Mouse (Mus musculus): Measurements from ENCODE around the gene Them7. TPM values are rescaled to one million over a fixed set of nuclear protein-coding genes. Genes with fewer than 3 reads are reported as not detected.

The Them7 gene
- polyA plus RNA-seq, 1 experiment, result 0.51 TPM

DNA sequence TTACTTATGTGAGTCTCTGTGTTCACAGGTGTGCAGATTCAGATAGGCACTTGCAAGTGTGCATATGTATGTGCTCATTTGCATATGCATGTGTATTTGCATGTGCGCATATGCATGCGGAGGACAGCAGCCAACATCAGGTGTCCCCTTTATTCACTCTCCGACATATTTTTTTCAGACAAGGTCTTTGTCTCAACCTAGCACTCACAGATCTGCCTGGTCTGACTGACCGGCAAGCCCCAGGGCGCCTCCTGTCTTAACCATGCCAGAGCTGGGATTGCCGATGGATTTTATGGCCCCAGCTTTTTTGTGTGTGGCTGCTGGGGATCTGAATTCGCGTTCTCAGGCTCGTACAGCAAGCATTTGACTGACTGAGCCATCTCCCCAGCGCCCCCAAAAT, 146.1 kb downstream of the Them7 start:
- no peak for DNase-seq (ENCODE audit: low read depth, low spot score)
- WGBS, result 18% methylated on average over 10 of the region's 10 CpGs

DNA sequence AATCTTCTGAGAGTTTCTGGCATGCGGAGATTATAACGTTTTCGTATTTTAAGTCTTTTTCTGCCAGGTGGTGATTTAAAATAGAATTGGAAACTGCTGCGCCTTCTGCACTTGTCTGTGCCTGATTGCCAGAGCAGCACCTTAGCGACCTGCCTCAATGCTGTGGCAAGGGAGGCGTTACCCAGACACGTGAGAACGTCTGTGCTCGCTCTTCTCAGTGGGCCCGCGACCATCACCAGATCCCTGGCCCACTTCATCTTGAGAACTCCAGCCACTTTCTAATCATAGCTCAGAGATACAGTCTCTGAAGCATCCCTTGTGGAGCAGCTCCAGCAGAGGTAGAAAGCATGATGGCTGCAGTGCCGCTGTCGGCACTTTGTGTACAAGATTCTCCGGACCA, 146.6 kb downstream of the Them7 start:
- no peak for DNase-seq (ENCODE audit: low read depth, low spot score)
- 37% methylated on average over 14 of the region's 14 CpGs for WGBS

DNA sequence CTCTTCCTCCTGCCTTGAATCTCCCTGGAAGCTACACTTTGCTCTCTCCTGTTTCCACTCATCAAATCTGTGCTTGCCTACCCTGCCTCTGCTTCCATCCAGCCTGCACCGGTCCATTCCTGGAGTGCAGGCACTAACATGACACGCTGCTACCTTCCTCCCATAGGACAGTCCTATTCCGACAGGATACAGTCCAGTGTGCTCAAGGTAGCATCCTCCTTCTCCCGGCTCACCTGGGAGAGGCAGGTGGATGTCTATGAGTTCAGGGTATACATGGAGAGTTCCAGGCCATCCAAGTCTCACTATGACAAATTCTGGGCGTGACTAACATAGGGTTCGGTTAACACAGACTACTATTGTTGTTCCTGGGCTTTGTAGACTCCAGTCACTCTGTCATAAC, 148.0 kb downstream of the Them7 start:
- WGBS, result 90% methylated on average over 6 of the region's 6 CpGs
- no peak for DNase-seq (ENCODE audit: low read depth, low spot score)

DNA sequence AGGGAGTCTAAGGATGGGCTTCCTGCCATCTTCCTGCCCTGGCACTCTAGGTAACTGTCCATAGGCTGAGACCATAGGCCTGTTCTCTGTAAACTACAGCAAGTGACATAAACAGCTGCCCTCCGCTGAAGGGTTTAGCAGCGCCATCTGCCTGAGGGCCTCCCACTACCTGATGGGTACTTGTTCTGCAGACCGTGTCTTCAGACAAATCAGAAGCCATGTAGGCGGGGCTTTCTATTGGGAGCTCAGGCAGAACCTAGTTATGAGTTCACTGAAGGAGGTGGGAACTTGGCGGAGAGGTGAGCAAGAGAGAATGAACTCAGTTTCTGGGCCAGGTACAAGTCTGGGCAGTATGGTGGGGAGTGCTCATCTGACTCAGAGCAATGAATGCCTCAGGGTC, 148.6 kb downstream of the Them7 start:
- WGBS, result 76% methylated on average over 5 of the region's 5 CpGs

DNA sequence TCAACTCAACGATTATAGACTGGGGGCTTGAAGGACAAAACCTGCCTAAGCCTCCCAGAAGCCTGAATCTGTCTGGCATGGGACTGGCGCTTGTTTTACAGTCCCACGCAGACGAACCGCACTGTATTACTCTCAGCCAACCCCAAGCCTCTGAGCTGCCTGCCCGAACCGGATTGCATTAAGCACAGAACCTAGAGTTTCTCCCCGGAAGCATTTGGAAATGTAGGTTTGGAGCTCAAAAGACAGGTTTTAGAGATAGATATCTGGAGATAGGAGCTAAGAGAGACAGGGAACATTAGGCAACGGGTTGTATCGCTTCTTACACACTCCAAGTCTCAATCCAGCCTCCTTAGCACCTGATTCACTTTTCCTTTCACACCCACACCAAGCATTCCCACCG, 149.5 kb downstream of the Them7 start:
- DNase-seq (ENCODE audit: low read depth, low spot score), result no peak
- 85% methylated on average over 11 of the region's 11 CpGs for WGBS

More for the DNA sequence above, 148.6 kb downstream of the Them7 start:
- no peak for DNase-seq (ENCODE audit: low read depth, low spot score)

DNA sequence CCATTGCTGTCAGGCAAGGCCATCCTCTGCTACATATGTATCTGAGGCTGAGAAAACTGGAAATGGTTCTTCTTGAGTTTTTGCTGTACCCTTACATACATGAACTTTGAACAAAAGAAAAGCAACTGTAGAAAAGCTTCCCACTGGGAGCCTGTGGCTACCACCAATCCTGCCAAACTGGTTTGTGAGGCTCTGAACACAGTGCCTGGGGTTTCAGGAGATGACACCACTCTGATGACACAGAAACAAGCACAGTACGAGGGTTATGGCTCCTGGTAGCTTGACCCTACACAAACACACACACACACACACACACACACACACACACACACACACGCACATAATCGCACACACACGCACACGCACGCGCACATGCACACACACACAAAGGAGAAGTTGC, 151.1 kb downstream of the Them7 start:
- no peak for DNase-seq (ENCODE audit: low read depth, low spot score)
- 67% methylated on average over 7 of the region's 7 CpGs for WGBS

DNA sequence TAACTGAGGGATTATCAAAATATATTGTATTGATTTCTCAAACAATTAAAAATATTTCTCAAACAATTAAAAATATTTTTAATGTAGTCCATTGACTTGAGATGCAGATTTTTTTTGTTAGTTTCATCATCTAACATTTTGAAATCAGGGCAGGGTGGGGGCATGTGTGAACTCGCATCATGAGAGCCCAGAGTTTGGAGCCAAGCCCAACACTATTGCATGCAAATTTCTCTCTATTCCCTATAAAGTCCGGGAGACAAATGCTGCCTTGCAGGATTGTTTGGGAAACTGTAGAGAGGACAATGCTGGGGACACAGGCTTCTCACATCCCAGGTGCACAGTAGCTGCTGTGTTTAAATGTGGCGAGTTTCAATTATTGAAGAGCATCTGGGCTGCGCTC, 151.6 kb downstream of the Them7 start:
- no peak for DNase-seq (ENCODE audit: low read depth, low spot score)
- 59% methylated on average over 4 of the region's 4 CpGs for WGBS

DNA sequence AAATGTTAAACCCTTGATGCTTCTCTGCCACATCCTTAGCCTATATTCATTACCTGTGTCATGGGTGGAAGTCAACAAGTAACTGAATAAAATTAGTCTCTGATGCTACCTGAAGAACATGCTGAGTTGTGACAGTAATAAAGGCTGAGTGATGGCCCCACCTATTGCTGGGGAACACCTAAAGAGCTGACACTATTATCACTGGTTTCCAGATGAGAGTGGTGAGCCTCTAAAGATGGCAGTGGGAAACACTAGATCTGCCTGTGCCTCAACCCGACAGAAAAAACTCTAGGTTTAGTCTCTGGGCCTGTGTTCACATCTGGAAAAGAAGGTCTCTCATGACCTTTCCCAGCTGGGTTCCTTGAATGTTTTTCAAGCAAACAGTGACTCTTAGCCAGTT, 155.6 kb downstream of the Them7 start:
- WGBS, result 73% methylated on average over 1 of the region's 1 CpGs
- DNase-seq (ENCODE audit: low read depth, low spot score), result no peak

DNA sequence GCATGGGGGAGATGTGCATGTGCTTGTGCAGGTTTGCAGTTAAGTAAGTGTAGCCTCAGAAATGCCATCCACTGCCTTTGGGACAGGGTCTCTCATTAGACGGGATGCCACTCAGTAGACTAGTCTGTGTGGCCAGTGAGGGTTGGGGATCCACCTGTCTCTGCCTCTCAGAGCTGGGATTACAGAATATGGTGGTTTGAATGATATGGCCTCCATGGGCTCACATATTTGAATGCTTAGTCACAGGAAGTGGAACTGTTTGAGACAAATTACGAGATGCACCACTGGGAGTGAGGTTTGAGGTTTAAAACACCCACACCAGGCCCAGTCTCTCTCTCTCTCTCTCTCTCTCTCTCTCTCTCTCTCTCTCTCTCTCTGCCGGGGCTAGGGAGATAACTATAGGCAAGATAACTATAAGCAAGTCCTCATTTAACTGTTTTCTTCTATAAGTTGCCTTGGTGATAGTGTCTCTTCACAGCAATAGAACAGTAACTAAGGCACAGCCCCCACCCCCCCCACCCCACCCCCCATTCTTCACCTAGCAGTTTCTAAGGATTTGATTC, 156.7 kb downstream of the Them7 start:
- no peak for DNase-seq (ENCODE audit: low read depth, low spot score)
- 81% methylated on average over 3 of the region's 3 CpGs for WGBS

DNA sequence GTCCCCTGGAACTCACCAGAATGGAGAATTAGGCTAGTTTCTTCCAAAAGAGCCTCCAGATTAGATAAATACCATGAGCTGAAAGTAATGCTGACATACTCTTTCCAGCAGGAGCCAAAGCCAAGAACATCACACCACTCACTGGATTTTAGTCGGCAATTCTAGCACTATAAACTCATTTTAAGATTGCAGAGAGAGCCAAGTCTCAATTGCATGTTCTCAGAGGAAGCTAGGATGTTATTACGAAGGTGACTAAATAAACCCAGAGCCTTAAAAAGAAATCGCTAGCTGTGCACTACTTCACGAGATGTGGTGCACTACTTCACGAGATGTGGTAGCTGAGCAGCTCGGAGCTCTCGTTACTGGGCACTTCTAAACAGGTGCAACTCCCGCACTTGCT, 158.9 kb downstream of the Them7 start:
- no peak for DNase-seq (ENCODE audit: low read depth, low spot score)
- WGBS, result 72% methylated on average over 8 of the region's 8 CpGs

DNA sequence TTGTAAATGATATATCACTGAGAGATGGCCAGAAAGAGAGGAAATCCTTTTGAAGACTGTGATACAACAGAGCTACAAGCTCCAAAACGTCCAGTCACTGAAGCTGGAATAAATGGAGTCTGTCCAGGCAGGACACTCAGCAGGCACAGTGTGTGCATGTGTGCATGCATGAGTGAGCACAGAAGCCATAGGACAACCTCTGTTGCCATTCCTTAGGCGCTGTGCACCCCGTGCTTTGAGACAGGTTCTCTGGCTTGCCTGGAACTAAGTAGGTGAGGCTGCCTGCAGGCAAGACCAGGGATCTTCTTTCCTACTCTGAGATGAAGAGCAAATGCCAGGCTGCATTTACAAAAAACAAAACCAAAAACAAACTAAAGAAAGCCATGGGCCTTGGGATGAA, 160.9 kb downstream of the Them7 start:
- WGBS, result 77% methylated on average over 3 of the region's 3 CpGs
- no peak for DNase-seq (ENCODE audit: low read depth, low spot score)

DNA sequence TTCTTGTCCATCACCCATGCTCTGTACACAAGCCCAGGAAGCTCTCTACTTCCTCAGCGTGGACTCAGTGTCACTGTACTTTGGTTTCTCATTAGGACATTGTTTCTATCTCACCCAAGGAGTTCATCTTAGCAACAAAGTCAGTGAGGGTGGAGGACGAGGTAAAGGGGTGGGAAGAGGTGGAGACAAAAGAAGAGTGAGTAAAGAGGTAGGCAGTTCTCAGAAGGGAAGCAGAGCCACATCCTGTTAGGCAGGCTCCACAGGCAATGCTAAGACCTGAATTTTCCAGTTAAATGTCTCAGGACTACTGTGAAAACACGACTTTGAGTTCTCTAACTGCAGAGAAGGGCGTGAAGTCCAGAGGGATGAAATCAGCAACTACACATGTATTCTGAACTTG, 162.3 kb downstream of the Them7 start:
- WGBS, result 75% methylated on average over 4 of the region's 4 CpGs
- no peak for DNase-seq (ENCODE audit: low read depth, low spot score)

DNA sequence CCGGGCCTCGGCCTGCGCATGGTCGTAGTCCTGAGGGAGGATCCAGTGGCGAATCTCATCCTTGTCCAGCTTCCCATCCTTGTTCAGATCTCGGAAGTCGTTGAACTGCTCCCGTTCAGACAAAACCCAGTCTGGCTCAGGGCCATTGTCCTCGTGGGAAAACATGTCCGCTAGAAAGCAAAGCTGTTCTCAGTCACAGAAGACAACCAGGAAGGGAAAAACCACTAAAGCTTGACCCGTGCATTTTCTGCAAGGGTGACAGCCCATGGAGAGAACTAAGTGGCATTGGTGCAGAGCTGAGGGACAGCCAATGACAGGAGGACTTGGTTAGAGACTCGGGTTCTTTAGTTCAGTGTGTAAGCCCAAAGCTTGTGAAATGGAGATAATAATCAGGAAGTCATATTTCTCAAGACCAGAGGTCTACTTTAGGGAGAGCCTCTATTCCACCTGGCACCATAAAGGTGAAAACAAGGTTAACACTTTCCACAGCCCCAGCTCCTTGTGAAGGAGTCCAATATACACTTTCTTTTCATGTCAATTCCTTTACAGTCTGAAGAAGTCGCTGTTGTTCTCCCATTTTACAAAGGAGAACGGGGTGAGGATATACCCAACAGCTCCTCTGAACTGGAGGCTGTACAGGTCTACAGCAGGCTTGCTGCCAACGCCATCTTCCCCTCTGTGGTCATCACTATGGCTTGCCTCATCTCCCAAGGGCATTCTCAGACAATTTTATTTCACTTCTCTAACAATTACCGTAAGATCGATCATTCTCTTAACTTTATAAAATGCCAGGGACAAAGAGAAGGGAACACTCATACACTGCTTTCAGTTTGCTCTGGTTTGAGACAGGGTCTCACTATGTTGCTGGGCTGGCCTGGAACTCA, 165.1 kb downstream of the Them7 start:
- no peak for DNase-seq (ENCODE audit: low read depth, low spot score)
- WGBS, result 84% methylated on average over 17 of the region's 17 CpGs

DNA sequence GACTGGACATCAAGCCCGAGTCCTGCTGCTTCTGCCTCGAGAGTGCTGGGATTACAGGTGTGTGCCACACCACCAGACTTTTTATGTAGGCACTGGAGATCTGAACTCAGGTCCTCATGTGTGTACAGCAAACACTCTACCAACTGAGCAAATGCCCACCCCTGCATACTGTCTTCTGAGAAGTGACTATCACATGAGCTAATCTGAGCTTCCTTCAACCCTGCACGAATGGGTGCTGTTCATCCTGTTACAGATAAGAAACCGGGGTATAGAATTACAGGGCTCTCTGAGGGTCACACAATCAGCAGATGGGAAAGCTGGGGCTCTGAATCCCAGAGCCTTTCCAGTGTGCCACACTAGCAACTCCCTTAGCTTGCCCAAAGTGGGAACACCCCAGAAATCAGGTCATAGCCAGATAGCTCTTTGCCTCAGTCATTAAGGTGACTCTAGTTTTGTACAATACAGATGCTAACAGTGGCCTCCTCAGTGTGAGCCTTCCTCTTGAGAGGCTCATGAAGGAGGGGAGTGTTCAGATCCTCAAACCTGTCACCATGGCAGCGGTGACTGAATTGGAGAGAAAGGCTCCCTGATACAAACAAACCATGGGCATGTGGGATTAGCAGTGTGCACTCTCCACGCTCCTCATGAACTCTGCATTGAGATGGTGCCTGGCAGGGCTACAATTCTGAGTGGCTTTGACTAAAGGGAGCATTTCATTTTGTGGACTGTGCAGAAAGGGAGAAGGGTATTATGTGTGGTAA, 166.7 kb downstream of the Them7 start:
- WGBS, result 89% methylated on average over 6 of the region's 6 CpGs
- DNase-seq (ENCODE audit: low read depth, low spot score), result no peak

DNA sequence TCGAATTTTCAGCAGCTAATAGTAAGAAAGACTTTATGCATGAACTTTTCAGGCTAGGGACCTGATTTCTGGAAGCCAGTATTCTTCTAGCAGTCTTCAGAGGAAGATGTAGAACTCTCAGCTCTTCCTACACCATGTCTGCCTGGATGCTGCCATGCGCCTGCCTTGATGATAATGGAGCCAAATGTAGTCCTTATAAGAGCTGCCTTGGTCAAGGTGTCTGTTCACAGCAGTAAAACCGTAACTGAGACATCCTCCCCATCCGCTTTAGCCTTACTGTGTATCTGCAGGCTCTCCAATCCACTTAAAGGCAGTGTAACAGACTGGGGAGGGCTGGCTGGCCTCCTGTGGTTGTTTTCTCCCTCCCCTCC, 167.3 kb downstream of the Them7 start:
- 91% methylated on average over 4 of the region's 4 CpGs for WGBS
- no peak for DNase-seq (ENCODE audit: low read depth, low spot score)

DNA sequence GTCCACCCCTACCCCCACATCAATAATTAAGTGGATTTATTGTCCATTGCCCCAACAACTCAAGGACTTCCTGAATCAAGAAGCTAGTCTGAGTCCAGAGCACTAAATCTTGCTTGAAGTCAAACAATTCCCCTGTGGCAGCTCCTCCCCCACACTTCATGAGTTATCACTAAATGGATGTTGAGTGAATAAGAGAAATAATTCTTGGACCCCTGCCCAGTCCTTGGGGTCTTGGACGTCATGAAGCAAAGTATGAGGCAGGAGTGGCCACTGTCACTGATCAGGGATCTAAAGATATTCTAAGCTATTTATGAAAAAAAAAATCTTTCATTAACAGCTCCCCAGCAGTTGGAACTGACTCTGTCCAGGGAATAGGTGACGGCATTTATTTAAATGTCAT, 168.4 kb downstream of the Them7 start:
- WGBS, result 67% methylated on average over 2 of the region's 2 CpGs

DNA sequence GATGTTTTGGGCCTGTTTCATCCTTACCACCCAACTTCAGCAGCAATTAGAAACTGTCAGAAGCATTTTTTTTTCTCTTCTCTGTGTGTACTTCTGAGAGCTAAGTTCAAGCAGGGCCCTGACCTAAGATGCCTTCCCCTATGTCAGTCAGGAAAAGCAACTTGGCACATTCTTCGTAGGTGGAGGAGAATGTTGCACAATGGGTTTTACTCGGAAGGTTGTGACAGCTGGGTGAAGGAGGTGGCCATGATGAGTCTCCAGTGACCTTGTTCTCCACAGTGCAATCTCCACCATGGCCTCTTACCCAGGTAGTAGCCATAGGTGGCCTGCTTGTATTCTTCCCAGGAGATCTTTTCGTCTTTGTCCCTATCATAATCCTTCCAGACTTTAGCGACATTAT, 170.3 kb downstream of the Them7 start:
- no peak for DNase-seq (ENCODE audit: low read depth, low spot score)
- WGBS, result 78% methylated on average over 4 of the region's 4 CpGs

More for the DNA sequence above, 168.4 kb downstream of the Them7 start:
- no peak for DNase-seq (ENCODE audit: low read depth, low spot score)

DNA sequence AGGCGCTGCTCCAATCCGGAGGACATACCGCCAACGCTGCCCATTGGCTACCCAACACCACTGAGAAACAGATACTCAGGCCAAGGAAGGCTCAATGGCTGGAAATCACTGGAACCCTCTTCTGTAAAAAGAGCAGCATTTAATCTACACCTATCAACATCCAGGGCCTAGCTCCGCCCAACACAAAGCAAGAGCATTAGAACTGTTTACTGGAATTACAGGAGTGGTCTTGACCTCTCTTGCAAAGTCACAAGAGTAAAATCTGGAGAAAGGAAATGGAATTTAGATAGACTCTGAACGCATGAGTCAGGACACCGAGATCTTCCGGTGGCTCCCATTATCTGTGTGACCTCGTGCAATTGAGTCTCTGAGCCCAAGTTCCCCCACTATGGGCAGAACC, 171.9 kb downstream of the Them7 start:
- no peak for DNase-seq (ENCODE audit: low read depth, low spot score)
- WGBS, result 84% methylated on average over 9 of the region's 9 CpGs

DNA sequence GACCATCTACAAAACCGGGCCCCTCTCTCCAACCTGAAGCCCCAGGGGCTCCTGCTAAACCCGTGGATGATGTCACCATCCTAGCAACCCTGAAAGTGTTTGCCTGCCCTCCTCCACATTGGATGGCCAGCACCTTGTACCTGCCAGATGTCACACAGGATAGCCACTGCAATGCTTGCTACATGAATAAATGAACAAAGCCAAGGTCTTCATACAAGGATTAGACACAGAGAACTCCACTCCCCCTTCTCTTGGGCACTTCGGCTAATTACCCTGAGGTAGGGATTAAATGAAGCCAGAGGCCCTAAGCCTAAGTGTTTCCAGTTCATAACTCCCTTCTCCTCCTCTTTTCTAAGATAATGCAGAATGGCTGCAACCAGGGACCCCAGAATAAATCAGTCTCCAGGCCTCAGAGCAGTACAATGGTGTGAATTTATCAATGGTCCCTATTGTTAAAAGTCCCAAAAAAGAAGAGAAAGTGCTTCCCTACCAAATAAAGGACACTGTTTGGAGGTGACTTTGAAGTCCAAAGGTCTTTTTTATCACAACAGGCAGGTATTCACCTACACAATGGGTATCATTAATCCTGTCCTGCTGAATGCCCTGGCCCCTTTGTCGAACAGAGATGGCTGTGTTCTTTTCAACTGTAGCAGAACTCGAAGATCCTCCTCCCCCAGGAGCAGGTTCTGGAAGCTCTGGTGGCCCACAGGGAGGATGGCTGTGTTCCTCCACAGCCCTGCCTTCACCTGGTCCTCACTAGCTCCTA, 173.5 kb downstream of the Them7 start:
- 45% methylated on average over 5 of the region's 5 CpGs for WGBS
- DNase-seq (ENCODE audit: low read depth, low spot score), result no peak

DNA sequence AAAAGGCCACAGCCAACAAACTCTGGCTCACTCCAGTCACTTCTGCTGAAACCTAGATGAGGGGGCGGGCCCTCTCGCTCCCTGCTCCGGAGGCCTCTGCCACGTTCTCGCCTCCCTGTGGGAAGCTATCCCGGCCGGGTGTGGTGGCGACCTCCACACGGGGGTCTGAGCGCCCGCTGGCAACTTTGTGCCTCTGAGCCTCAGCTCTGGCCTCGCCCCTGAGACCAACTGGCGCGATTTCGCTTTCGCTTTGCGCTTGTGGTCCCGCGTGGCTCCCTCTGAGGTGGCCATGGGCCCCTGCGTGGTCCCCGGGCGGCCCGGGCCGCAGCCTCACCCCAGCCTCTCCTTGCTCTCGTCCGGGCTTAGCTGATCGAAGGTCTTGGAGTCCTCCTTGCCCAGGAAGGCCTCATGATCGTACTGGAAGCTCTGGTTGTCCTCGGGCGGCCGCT, 174.5 kb downstream of the Them7 start:
- no peak for DNase-seq (ENCODE audit: low read depth, low spot score)
- WGBS, result under 1% methylated on average over 31 of the region's 31 CpGs
